Mouse (Mus musculus) lung, postnatal 36 days (tissue): Measurements from ENCODE around the gene Usp6nl.

Experiments
- DNase-seq: peaks from one replicate; pipeline ENCODE4 v3.0.0; 2022; ENCODE audit warnings: mixed read lengths

Gene Usp6nl

DNA sequence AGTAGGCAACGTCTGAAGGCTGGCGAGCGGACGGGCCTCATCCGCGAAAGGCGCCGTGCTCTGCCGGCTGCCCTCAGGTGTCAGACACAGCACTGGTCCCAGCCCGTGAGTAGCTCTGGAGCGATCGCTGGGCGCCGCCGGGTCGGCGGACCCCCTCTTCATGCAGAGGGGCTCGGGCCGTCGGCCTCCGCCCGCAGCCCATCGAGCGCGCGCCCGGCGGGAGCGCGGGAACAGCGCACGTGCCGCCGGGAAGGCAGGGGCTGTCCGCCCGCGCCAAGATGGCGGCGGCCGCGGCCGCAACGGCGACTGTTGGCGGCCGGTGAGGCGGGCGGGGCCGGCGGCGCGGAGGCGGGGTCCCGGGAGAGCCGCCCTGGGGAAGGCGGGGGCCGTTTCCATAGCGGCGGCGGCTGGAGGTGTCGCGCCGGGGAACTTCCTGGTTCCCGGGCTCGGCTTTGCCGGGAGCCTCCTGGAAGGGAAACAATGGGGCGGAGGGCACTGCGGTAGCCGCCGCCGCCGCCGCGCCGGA, at the start of gene Usp6nl:
Gene Usp6nl (plus strand): TSS at position 292 of the 526 bp plus-strand sequence.
- DNase-seq = peak; percentile 94

DNA sequence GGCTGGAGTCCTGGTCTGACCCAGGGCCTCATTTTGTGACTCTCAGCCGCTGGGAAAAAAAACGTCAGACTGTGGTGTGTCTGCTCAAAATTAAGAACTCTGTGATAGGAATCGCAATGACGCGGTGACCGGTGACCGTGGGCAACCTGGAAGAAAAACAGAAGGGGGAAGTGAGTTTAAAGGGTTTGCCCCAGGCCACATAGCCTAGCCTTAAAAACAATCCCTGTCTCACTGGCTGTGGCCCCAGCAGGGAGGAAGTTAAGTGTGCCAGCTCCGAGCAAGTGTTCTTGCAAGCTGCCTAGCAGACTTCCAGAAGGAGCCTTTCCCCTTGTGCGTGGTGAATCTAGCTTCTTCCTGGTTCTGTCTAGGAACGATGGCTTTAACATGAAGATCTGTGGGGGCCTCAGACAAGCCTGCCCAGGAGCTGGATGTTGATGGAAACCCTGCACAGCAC, 49.0 kb upstream of the Usp6nl start:
- DNase-seq = peak; percentile 56

DNA sequence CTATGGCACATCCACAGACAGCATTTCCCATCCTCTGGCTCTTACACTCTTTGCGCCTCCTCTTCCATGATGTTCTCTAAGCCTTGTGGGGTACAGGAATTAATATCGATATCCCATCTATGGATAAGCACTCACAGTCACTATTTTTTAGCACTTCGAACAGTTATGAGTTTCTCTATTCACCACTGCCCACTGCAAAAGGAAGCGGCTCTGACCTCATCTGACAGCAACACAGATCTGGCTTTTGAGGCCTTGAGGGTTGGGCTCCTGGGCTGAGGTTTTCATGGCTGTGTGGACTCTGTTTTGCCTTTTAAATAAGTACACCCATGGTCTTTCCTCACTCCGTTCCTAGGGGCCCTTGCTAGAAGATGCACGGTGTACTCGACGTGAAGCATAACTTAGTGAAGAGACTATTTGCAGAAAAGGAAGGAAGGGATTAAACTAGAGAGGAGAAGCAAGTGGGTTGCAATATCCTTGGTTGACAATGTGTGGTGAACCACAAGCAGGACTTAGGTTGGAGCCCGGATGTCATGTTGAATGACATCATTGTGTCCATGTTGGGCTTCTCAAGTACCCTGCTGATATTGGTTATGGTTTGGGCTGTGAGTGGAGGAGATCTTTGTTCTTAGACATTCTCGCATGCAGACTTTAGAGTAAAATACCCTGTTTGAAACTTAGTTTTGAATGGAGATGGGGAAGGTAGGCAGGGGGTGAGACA, 43.5 kb upstream of the Usp6nl start:
- DNase-seq = peak; percentile 20

DNA sequence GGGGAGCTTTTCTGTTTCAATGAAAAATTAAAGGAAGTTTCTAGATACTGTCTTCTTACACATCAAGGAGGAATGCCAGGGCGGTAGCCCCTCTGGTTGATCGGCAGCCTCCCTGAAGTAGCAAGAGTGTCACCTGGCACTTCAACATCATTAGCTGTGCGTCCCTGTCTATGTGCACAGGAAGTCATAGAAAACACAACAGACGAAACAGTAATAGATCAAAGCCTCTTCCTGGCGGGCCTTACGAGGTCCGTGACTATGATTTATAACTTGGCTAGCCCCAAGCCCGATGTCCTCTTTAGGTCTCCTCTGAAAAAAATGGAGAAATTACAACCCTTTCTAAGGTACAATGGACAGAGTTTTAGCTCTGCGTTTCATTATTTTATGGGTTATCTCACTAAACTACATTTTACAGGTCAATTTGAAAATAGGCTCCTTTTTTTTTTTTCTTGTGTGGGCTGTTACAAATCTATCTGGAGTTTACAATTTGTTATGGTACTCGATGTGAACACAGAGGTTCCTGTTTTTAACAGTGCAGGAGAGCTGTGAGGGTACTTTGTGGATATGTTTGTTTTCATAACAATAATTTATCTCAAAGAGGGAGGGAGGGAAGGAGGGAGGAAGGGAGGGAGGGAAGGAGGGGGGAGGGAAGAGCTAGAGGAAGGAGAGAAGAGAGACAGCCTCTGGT, 42.7 kb upstream of the Usp6nl start:
- DNase-seq = no peak

DNA sequence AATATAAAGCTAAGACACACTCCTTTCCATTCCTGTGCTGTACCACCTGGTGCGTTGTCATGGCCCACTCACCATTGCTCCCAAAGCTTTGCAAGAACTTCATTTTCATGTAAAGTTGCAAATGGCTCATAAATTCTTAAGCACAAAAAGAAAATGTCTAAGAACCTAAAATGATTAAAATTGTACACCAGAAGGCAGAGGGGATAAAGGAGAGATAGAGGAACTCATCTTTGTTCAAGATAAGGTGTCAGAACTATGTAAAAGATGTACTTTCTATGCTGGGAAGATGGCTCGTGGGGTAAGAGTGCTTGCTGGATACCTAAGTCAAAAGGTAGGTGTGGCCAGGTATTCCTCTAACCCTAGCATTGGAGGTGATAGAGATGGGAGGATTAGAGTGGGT, 38.9 kb upstream of the Usp6nl start:
- DNase-seq = no peak

DNA sequence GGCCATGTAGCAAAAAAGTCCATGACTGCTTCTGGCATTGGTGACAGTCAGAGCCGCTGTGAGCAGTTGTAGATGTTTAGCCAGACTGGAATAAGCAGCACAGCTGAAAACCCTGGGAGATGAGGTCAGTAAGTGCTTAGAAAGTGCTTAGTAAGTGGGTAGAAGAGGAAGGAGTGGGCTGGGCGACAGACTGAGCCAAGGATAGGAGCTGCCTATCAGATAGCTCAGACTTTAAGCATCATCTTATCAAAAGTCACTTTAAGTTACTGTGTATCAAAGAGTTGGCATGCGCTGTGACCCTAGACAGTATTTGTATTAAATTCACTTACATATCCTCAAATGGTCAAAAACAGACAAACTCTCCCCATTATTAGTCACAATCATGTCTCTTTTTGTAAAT, 37.7 kb upstream of the Usp6nl start:
- no peak for DNase-seq

DNA sequence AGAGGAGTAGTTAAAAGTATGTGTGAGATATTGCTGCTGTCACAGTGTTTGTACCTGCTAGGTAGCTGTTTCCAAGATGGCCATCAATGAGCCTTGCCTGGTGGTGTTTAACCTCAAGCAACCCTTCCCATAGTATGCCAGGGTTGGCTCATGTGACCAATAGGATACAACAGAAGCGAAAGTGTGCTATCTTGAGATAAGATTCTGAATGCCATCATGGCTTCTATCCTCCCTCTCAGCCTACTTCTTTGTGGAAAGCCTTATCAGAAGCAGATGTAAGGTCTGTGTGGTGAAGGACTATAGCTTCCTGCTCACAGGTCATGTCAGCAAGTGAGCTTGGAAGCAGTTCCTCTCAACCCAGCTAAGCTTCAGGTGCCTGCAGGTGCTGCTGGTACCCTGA, 36.7 kb upstream of the Usp6nl start:
- DNase-seq = no peak

DNA sequence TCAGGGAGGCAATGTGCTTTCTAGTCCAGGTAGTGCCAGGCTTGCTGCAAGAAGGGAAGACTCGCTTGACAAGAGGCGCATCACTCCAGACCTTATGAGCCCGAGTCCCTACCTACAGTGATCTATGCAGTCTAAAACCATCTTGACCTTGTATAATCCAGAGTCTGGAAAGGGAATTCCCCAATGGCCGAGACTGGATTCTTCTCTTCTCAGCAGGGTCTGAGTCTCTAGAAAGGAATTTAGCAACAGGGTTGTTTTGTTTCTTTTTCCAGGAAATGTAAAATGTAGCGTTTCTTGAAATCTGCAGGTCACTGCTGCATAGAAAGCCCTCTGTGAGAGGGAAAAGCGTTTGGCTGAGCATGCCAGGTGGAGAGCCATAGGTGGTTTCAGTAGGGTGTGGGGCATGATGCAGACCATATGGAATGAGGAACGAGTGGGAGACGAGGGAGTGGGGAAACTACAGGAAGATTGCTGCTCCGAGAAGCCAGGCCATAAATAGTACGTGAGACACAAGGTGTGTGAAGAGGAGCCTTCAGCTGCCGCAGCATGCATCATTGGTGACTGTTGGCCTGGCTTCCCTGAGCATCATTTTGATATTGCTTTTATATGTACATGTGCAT, 28.5 kb upstream of the Usp6nl start:
- DNase-seq = no peak

DNA sequence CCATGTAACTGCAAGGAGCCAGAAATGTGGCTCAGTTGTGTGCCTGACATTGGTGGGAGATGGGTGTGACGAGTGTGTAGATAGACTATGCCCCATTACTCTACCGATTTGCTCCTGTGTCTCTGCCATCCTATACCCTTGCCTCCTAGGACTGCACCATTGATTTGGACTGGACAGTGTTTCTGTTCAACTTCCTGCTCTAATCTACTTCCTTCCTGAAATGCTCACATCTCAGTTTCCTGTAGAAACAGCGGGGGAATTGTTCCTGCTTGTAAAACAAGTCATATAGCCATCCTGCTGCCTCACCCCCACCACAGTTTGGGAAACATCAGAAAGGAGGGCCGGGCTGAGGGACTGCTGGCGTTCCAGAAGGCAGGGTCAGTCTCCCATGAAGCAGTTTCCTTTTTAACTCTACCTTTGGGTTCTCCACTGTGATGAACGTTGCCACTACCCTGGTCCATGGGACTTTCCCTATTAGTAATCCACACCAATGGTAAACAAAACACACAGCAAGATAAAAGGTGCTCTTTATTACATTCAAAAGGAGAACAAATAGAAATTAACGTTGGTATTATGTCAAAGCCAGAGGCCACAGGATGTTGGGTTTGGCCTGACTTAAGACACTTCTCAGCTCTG, 27.4 kb upstream of the Usp6nl start:
- DNase-seq = no peak

DNA sequence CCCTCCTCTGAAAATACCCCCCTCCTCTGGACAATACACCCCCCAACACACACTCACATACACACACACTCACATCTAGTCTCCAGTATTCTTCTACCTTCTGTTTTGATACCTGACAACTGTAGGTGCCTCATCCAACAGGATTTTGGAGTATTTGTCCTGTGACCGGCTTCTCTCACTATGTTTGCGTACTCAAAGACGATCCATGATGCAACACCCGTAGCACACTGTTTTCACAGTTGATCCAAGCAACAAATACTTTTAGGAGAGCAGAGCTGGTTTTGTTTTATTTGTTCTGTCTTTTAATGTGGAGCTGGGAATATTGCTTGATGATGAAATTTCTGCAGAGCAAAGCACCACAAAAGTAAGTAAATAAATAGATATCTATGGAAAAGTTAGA, 17.7 kb upstream of the Usp6nl start:
- DNase-seq = no peak

DNA sequence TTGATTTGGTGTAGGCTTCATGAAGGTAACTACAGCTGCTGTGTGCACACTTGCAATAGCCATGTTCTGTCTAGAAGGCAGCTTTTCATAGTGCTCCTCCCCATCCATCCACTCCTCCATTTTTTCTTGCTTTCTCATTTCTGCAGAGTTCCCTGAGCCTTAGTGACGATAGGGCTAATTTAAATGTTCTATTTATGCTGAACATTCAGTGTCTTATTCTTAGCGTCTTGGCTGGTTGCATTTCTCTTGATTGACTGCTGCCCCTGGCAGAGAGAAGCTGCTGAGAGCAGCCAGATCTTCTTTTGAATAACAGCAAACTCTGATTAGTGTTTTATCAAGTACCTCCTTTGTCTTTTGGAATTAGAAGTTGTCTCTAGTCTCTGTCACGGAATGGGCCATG, 15.6 kb upstream of the Usp6nl start:
- no peak for DNase-seq

DNA sequence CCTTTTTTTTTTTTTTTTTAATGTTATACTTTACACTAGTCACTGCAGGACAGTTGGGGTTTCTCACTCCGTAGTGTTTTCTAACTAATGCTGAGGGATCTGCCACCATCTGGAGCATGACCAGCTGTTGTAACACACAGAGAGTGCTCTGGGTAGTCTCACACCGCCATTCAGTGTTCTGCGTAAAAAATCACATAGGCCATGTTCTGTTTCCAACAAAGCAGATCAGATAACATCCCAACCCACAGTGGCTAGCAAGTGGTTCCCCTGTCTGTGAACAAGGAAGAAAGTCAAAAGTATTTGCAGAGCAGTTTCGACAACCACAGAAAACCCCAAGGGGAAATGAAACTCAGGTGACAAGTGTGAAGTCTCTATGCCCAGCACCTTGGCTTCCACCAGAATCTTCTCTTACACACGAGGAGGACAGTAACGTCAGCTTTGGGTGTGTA, 13.1 kb upstream of the Usp6nl start:
- peak; percentile 34 for DNase-seq

DNA sequence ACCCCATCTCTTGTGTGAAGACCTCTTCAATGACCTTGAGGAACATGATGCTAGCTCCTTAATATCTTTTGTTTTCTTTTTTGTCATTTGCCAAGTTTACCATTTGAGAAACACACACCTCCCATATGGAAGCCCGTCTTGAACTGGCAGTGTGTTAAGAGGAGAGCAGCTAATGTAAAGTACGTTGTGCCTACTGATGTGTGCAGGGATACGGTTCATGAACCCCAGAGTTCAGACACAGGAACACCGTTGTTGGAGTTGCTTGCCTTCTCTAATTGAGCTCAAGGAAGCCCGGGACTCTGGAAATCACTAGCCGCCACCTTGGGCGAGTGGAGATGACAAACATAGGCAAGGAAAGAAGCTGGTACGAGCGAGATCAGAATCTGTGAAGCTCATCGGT, 9.7 kb upstream of the Usp6nl start:
- DNase-seq = no peak

DNA sequence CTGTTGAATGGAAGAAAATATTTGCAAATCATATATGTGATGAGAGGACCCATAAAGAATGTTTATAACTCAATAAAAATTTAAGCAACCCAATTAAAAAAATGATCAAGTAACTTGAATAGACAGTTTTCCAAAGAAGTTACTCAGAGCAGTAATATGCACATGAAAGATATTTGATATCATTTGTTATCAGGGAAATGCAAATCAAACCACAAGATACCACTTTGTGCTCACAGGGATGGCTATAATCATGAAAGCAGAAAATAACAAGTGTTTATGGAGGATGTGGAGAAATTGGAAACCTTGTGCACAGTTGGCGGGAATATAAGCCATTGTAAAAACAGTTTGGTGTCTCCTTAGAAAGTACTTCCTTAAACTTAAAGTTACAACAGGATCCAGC, 8.7 kb upstream of the Usp6nl start:
- DNase-seq = no peak

DNA sequence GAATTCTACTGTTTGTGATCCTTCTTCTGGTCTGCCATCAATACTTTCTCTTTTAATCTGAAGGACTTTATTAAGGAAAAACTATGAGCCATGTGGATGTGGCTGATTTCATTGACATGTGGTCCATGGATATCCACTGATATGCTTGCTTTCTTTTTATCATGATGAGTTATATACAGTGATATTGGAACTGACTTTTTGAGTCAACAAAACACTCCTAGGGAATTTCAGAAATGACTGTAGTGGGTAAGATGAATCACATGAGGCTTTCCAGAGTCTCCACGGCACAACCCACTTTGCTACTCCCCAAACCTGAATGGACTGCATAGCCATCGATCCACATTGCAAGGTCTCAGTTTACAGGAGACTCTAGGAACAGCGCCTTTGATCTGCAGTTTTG, 2.3 kb upstream of the Usp6nl start:
- DNase-seq = no peak

DNA sequence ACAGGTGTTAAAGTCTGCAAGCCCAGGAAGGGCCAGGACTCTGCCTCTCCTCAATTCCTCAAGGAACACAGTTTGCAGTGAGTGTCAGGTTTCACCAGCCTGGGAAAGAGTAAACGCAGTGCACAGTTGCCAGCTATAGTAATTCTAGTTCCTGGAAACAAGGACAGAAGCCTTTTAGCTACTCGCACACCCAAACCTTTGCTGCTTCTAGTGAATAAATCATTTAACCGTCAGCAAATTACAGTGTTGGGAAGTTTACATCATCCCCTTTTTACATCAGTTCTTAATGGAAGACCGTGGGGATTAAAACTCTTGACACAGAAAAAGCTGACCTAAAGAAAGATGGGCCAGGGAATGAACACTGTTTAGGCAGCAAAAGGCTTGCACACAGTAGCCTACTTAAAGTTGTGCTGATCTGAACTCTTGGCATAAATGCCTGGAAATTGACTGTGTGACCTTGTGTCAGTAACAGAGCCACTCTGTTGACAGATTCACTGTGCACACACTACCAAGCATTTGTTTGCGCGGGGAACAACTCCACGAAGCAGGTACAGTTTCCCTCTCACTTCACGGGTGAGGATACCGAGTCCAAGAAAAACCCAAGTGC, 595 bp upstream of the Usp6nl start:
- DNase-seq = peak; percentile 41

DNA sequence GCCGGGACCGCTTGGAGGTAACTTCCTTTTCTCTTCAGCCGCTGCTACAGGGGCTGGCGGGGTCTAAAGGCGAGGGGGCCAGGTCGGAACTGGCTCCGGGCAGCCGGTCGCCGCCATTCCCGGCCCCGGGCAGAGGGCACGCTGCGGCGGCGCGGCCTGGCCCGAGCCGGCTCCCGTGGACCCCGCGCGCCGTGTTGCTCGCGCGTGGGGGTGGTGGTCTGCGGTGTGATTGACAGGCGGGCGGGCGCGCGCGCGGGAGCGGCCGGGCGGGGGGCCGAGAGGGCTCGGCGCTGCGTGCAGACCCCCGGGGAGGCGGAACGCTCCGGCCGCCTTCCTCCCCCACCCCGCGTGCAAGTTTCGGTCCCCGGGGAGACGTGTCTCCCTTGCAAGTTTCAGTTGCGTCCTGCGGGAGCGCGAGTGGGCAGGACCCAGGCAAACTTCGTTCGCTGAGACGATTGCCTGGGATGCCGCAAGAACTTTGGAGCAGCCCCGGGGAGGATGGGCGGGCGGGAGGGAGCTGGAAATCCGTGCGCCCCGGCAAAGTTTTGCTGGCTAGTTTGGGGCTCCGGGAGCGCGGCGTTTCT, 563 bp downstream of the Usp6nl start:
- DNase-seq = peak; percentile 72

DNA sequence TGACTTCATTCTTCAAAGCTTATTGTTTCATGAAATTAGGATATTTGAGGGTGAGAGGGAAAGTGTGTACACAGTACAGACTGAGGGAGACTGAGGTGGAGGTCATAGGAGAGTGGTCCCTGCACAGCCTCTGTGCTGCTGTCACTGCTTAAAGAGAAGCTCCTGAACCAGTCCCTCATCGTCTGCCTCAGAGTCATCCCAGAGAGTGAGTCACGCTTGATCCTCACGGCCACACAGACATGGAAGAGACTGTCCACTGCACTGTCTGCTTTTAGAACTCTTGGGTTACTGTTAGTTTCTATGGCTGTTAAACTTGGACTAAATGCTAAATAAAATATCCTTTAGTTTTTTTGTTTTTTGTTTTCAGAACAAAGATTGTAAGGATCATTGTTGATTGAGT, 3.2 kb downstream of the Usp6nl start:
- no peak for DNase-seq

DNA sequence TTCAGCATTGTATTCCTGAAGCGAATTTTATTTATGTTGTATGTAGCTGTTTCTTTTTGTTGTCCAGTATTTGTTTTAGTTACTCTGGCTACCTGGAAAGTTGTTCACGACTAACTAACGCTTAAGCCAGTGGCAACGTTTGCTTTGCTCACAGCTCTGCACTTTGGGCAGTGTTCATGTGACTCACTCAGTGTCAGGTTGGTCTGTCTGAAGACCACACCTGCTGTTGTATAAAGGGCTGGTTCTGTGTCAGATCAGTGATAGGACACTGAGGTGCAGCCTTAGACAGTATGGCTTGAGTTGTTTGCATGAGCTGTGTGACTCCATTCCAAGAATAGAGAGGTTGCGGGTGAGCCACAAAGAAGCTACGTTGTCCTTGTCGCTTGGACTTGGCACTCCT, 6.5 kb downstream of the Usp6nl start:
- DNase-seq = no peak

DNA sequence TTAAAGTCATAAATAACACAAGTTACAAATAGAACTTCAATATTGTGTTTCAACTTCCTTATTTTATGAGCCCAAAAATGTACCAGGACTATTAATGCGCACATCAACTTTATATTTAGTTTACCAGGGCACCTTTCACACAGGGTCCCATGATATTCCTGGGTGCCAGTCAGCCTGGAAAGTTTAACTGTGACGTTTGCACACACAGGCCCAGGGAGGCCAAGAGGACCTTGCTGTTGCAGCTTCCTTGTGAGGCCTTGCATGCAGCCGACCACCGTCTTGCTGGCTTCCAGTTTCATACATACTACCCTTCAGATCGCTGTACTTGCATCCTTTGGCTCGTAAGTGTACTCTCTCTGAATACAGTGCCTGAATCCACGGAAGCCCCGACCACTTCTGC, 8.3 kb downstream of the Usp6nl start:
- DNase-seq = no peak

DNA sequence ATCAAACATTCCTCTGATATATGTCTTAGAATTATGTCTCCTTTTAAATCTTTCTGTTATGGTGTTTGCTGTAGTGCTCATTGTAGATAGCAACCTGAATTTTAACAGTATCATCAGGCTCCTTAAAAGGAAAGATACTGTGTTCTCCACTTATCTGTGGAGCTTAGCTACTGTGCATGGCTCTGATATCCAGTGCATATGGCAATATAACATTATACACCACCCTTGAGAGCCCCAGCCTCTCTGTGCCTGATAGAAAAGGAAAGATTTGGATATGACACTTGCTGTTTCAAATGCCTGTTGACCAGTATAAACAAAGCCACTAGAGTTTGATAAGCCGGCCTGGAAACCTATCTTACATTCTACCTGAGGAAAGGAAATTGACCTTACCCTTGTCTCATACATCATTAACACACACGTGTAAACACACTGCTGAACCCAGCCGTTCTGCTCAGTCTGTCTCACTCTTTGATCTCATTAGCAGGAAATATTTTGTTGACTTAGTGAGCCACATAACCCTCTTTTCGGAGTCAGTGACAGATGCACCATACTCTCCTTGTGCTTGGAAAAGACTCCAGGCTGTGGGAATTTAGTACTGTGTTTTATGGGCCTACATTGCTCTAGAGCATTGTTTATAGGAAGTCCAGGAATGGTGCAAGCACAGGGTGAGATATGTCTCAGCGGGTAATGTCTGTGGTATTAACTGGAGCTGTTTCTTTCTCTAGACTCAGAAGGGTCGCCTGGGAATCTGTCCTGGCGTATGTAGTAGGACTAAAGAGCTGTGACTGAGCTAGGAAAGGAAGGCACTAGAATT, 9.1 kb downstream of the Usp6nl start:
- no peak for DNase-seq

DNA sequence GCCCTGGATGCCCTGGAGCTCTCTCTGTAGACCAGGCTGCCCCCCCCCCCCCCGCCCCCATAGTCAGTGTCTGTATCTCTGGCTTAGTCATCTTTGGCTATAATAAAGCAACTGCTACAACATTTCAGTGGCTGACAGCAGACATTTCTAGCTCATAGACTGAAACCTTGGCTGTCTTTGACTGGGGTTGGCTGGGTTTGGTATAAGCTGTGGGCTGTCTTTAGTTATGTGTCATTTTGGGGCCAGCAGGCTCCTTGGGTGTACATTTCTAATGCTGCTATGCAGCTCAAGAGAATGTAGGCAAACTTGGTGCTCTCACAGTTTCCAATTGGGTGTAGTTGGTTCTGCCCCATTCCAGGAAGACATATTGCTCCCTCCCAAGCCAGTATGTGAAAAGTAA, 11.1 kb downstream of the Usp6nl start:
- no peak for DNase-seq
